Mouse (Mus musculus) left cerebral cortex, postnatal 14 days (tissue): ENCODE measurements around the gene Snd1. TPM values are rescaled to one million over a fixed set of nuclear protein-coding genes. Genes with fewer than 3 reads are reported as not detected.

Experiments
- DNase-seq, 2 experiments: peaks; one replicate each; pipeline ENCODE4 v3.0.0; 2021 to 2022; ENCODE audit warnings: low spot score in 2 of 2, mixed read lengths in 1 of 2
- intact Hi-C: fragments of 180-260 bp; cut with DNase I; formaldehyde crosslinking; loops from one replicate; pipeline ENCODE4 v1.15.1; 2025
- total RNA-seq, 2 experiments: library from RNA; stranded (reverse); gene quantifications; 2 replicates each; pipeline ENCODE4 v1.2.3; 2021

Snd1 gene
- total RNA-seq, 2 experiments from 2014 or later = 94.8 to 96.9 TPM

GRCm38 (mm10) chr6:28723059-28723458 is 248.1 kb downstream of the Snd1 start:
- DNase-seq = no peak
- intact Hi-C loops = no loop called here

GRCm38 (mm10) chr6:28724776-28725175 is 249.8 kb downstream of the Snd1 start:
- intact Hi-C loops = no loop called here

GRCm38 (mm10) chr6:28729236-28729635 is 254.3 kb downstream of the Snd1 start:
- intact Hi-C loops = no loop called here
- DNase-seq = no peak

More at GRCm38 (mm10) chr6:28724776-28725175, 249.8 kb downstream of the Snd1 start:
- no peak for DNase-seq

GRCm38 (mm10) chr6:28729649-28730048 is 254.7 kb downstream of the Snd1 start:
- DNase-seq = no peak
- intact Hi-C loops = no loop called here

GRCm38 (mm10) chr6:28731246-28731645 is 256.3 kb downstream of the Snd1 start:
- intact Hi-C loops = no loop called here
- no peak for DNase-seq

- DNase-seq = no peak
- intact Hi-C loops = no loop called here
Measured at GRCm38 (mm10) chr6:28733884-28734647, 259.1 kb downstream of the Snd1 start.

GRCm38 (mm10) chr6:28735116-28735515 is 260.2 kb downstream of the Snd1 start:
- no peak for DNase-seq
- intact Hi-C loops = no loop called here

GRCm38 (mm10) chr6:28736665-28737064 is 261.7 kb downstream of the Snd1 start:
- intact Hi-C loops = no loop called here

GRCm38 (mm10) chr6:28737601-28738000 is 262.7 kb downstream of the Snd1 start:
- DNase-seq = no peak
- intact Hi-C loops = no loop called here

More at GRCm38 (mm10) chr6:28736665-28737064, 261.7 kb downstream of the Snd1 start:
- no peak for DNase-seq

GRCm38 (mm10) chr6:28743586-28743985 is 268.6 kb downstream of the Snd1 start:
- intact Hi-C loops = no loop called here
- no peak for DNase-seq

- no peak for DNase-seq
- intact Hi-C loops = no loop called here
Measured at GRCm38 (mm10) chr6:28745864-28746263, 270.9 kb downstream of the Snd1 start.

- peak in 1 of 2 experiments; percentile 23 for DNase-seq
- intact Hi-C loops = no loop called here
Measured at GRCm38 (mm10) chr6:28747025-28747424, 272.1 kb downstream of the Snd1 start.

- intact Hi-C loops = no loop called here
- DNase-seq = no peak
Measured at GRCm38 (mm10) chr6:28747931-28748670, 273.2 kb downstream of the Snd1 start.

GRCm38 (mm10) chr6:28749224-28749623 is 274.3 kb downstream of the Snd1 start:
- intact Hi-C loops = no loop called here
- DNase-seq = no peak

GRCm38 (mm10) chr6:28751186-28751585 is 276.2 kb downstream of the Snd1 start:
- DNase-seq = no peak

GRCm38 (mm10) chr6:28753217-28753616 is 278.3 kb downstream of the Snd1 start:
- peak; percentile 37 to 47 for DNase-seq
- intact Hi-C loops = loop anchor here (10.0 kb wide), 1 partner anchor 208 kb away; no protein-coding TSS in a partner anchor

More at GRCm38 (mm10) chr6:28751186-28751585, 276.2 kb downstream of the Snd1 start:
- intact Hi-C loops = loop anchor here (10.0 kb wide), 1 partner anchor 206 kb away; no protein-coding TSS in a partner anchor

- intact Hi-C loops = loop anchor here (10.0 kb wide), 1 partner anchor 209 kb away; no protein-coding TSS in a partner anchor
- DNase-seq = peak in 1 of 2 experiments; percentile 52
Measured at GRCm38 (mm10) chr6:28753681-28754080, 278.7 kb downstream of the Snd1 start.

GRCm38 (mm10) chr6:28754127-28754898 is 279.4 kb downstream of the Snd1 start:
- peak; percentile 34 to 74 for DNase-seq
- intact Hi-C loops = loop anchor here (10.0 kb wide), 1 partner anchor 210 kb away; no protein-coding TSS in a partner anchor

- peak; percentile 68 to 69 for DNase-seq
- intact Hi-C loops = loop anchor here (5.0 to 10.0 kb wide), 2 partner anchors 71 to 212 kb away; no protein-coding TSS in a partner anchor
Measured at GRCm38 (mm10) chr6:28756306-28757018, 281.5 kb downstream of the Snd1 start.
